Mouse (Mus musculus): ENCODE results near the gene Adgrv1. TPM values are rescaled to one million over a fixed set of nuclear protein-coding genes. Genes with fewer than 3 reads are reported as not detected.

Gene Adgrv1
- total and polyA plus RNA-seq, 2 experiments from 2014 or later: 3.9 to 13.2 TPM

DNA sequence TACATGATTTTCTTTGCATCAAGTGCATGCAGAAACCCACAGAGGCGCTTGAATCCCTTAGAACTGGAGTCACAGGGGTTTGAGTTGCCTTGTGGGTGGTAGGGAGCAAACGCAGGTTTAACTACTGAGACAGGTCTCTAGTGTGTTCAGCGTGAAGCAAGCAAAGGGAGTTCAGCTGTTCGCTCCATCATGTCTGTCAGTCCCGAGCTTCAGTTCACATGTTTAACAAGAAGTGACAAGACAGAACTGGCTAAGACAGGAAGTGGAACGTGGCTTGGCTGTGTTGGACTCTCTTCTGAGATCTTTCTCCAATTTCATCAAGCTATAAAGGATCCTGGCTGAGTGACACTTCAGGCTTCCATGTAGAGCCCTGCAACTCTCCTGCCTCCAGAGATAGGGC, 523.3 kb downstream of the Adgrv1 start:
- H3K36me3 ChIP-seq (ENCODE audit: insufficient read depth, low read length): no peaks in the 10 kb centered on the region
- no peak for ATAC-seq (ENCODE audit: low FRiP score)
- no peak overlapping the region for H3K4me3 ChIP-seq (ENCODE audit: low read depth, low read length)
- TF ChIP-seq CTCF (IDR thresholded peaks at IDR 0.05): no peak
- H3K27me3 ChIP-seq (ENCODE audit: insufficient read depth, low read length): no peaks in the 10 kb centered on the region
- H3K27ac ChIP-seq (ENCODE audit: low read depth, low read length): no peak overlapping the region
- no peaks in the 10 kb centered on the region for H3K9me3 ChIP-seq (ENCODE audit: low read length)
- no peak overlapping the region for H3K4me2 ChIP-seq (ENCODE audit: low read depth, low read length, poor library complexity, severe bottlenecking)
- no peak for DNase-seq (ENCODE audit: low spot score)
- H3K9ac ChIP-seq (replicated peaks; ENCODE audit: low read length, poor library complexity, severe bottlenecking): no peak overlapping the region
- no peaks in the 10 kb centered on the region for H3K4me1 ChIP-seq (ENCODE audit: insufficient read depth, low read length)
- WGBS: 83% methylated on average over 6 of the region's 6 CpGs

DNA sequence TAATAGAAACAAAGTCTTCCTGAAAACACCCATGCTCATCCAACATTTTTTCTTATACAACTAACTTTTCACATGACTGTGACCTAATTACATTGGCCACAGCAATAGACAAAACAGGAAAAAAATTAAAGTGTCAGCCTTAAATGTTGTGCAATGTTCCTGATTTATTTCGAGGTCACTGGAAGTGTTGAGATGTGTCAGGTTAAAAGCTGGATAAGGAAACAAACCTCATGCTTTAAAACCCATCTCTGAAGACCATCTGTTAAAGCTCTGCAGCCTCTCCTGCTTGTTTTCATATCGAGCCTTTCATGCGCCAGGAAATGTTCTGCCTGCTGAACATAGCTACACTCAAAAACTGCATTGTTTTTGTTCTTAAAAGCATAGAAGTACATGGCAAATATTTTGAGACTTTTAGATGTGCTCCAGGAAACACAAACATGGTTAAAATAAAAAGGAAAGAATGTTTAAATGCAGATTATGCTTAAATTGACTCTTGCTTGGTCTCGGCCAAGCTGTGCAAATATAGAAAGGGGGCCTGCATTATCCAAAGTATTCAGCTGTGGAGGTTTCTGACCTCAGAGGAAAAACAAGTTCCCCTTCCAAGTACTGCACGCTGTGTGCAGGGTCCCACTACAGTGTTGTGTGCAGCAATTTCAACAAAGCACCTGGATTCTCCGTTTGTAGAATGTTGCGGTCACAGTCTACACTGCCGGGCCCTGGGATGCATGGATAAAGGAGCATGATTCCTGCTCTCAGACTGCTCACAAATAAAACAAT, 524.2 kb downstream of the Adgrv1 start:
- 74% methylated on average over 8 of the region's 8 CpGs for WGBS
- ATAC-seq (ENCODE audit: low FRiP score): no peak

DNA sequence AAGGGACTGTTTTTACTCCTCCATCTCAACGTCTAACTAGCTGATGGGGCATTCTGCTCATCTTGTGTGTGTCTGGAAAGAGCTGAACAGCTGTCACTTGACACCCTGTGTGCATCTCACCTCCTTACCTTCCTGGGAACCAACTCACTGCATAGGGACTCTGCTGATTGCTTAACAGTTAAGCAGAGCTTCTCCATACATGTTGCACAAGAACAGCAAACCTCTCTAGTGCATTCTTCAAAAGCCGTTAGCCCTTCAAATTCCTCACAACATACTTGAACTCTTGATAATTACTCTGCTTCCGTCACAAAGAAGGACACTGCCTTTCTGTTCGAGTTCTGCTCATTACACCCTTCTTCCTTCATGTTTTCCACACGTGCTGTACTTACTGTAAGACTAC, 525.5 kb downstream of the Adgrv1 start:
- DNase-seq (ENCODE audit: low spot score) (no peak), ATAC-seq (ENCODE audit: low FRiP score) (no peak)
- Histone ChIP-seq H3K4me2 (ENCODE audit: low read depth, low read length, poor library complexity, severe bottlenecking) (no peak overlapping the region), H3K27ac (ENCODE audit: low read depth, low read length) (no peak overlapping the region), H3K36me3 (ENCODE audit: insufficient read depth, low read length) (no peaks in the 10 kb centered on the region), H3K4me3 (ENCODE audit: low read depth, low read length) (no peak overlapping the region), H3K9ac (replicated peaks; ENCODE audit: low read length, poor library complexity, severe bottlenecking) (no peak overlapping the region), H3K4me1 (ENCODE audit: insufficient read depth, low read length) (no peaks in the 10 kb centered on the region), H3K27me3 (ENCODE audit: insufficient read depth, low read length) (no peaks in the 10 kb centered on the region), H3K9me3 (ENCODE audit: low read length) (no peaks in the 10 kb centered on the region)
- no peak for TF ChIP-seq CTCF (IDR thresholded peaks at IDR 0.05)
- 79% methylated on average over 5 of the region's 5 CpGs for WGBS

More for the DNA sequence above, 524.2 kb downstream of the Adgrv1 start:
- Histone ChIP-seq H3K4me1 (ENCODE audit: insufficient read depth, low read length) (no peaks in the 10 kb centered on the region), H3K9me3 (ENCODE audit: low read length) (no peaks in the 10 kb centered on the region), H3K27me3 (ENCODE audit: insufficient read depth, low read length) (no peaks in the 10 kb centered on the region), H3K36me3 (ENCODE audit: insufficient read depth, low read length) (no peaks in the 10 kb centered on the region), H3K4me3 (ENCODE audit: low read depth, low read length) (no peak overlapping the region), H3K9ac (replicated peaks; ENCODE audit: low read length, poor library complexity, severe bottlenecking) (no peak overlapping the region), H3K27ac (ENCODE audit: low read depth, low read length) (no peak overlapping the region), H3K4me2 (ENCODE audit: low read depth, low read length, poor library complexity, severe bottlenecking) (no peak overlapping the region)
- DNase-seq (ENCODE audit: low spot score): no peak
- TF ChIP-seq CTCF (IDR thresholded peaks at IDR 0.05): no peak

DNA sequence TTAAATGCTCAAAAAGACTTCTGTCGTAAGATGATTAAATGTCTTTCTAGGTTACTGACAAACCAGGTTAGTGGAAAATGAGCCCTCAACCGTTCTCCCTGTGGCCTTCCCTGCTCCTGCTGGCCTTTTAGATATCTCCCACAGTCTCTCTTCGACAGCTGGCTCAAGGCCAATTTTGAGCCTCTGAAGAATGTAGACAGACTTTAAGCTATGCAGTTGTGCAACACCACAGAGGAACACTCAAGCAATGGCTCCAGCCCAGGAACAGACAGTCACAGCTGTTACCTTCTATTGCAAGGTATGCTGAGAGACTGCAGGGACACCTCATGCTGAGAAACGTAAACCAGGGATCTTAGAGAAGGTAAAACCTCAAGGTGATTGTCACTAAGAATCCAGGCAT, 529.2 kb downstream of the Adgrv1 start:
- Histone ChIP-seq H3K27ac (ENCODE audit: low read depth, low read length) (no peak overlapping the region), H3K9ac (replicated peaks; ENCODE audit: low read length, poor library complexity, severe bottlenecking) (no peak overlapping the region), H3K36me3 (ENCODE audit: insufficient read depth, low read length) (no peaks in the 10 kb centered on the region), H3K4me1 (ENCODE audit: insufficient read depth, low read length) (no peaks in the 10 kb centered on the region), H3K4me3 (ENCODE audit: low read depth, low read length) (no peak overlapping the region), H3K4me2 (ENCODE audit: low read depth, low read length, poor library complexity, severe bottlenecking) (no peak overlapping the region), H3K27me3 (ENCODE audit: insufficient read depth, low read length) (no peaks in the 10 kb centered on the region), H3K9me3 (ENCODE audit: low read length) (no peaks in the 10 kb centered on the region)
- 57% methylated on average over 4 of the region's 4 CpGs for WGBS
- ATAC-seq (ENCODE audit: low FRiP score) (no peak), DNase-seq (ENCODE audit: low spot score) (peak; percentile 40)
- no peak for TF ChIP-seq CTCF (IDR thresholded peaks at IDR 0.05)

DNA sequence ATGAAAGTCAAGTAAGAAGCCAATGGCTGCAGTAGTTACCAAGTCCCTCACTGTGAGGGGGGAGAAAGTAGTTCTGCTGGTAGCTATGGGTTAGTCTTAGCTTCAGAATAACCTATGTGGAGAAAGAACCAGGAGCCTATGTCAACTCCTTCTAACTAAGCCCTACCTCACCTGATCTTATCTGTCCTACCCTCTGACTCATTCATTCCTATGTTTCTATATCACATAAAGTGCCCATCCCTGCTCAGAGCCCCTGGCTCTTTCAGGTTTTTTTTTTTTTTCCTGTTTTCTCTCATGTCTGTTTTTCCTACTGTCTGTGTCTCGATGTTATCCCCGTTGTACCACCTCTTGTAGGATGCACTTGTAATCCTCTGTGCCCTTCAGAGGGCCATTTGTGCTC, 536.5 kb downstream of the Adgrv1 start:
- TF ChIP-seq CTCF (IDR thresholded peaks at IDR 0.05): no peak
- Histone ChIP-seq H3K4me3 (ENCODE audit: low read depth, low read length) (no peak overlapping the region), H3K36me3 (ENCODE audit: insufficient read depth, low read length) (no peaks in the 10 kb centered on the region), H3K27me3 (ENCODE audit: insufficient read depth, low read length) (no peaks in the 10 kb centered on the region), H3K9ac (replicated peaks; ENCODE audit: low read length, poor library complexity, severe bottlenecking) (no peak overlapping the region), H3K27ac (ENCODE audit: low read depth, low read length) (no peak overlapping the region), H3K4me2 (ENCODE audit: low read depth, low read length, poor library complexity, severe bottlenecking) (no peak overlapping the region), H3K4me1 (ENCODE audit: insufficient read depth, low read length) (no peaks in the 10 kb centered on the region), H3K9me3 (ENCODE audit: low read length) (no peaks in the 10 kb centered on the region)
- DNase-seq (ENCODE audit: low spot score) (no peak), ATAC-seq (ENCODE audit: low FRiP score) (no peak)
- WGBS: 100% methylated on average over 2 of the region's 2 CpGs

DNA sequence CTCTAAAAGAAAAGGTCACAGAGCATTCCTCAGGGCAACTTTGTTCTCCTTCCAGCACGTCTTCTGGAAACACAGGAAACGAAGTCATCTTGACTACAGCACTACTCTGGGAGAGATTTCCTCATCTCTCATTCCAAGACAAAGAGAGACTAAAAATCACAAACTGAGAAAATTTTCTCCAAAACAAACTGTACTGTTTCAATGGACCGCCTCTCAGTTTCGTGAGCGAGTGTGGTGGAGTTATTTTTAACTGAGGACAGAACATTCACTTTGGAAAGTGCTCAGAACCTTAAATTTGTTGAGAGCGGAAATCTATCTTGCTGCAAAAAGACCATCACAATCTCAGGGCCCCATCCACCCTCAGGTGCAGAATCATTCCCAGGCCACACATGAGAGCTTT, 538.4 kb downstream of the Adgrv1 start:
- Histone ChIP-seq H3K9ac (replicated peaks; ENCODE audit: low read length, poor library complexity, severe bottlenecking) (no peak overlapping the region), H3K4me2 (ENCODE audit: low read depth, low read length, poor library complexity, severe bottlenecking) (no peak overlapping the region), H3K27ac (ENCODE audit: low read depth, low read length) (no peak overlapping the region), H3K36me3 (ENCODE audit: insufficient read depth, low read length) (no peaks in the 10 kb centered on the region), H3K4me1 (ENCODE audit: insufficient read depth, low read length) (no peaks in the 10 kb centered on the region), H3K9me3 (ENCODE audit: low read length) (no peaks in the 10 kb centered on the region), H3K27me3 (ENCODE audit: insufficient read depth, low read length) (no peaks in the 10 kb centered on the region), H3K4me3 (ENCODE audit: low read depth, low read length) (no peak overlapping the region)
- no peak for DNase-seq (ENCODE audit: low spot score)
- TF ChIP-seq CTCF (IDR thresholded peaks at IDR 0.05): no peak
- WGBS: 92% methylated on average over 6 of the region's 6 CpGs
- no peak for ATAC-seq (ENCODE audit: low FRiP score)
